Mouse (Mus musculus) thymus, adult 2 months (tissue): ENCODE results near the gene Gm45716. TPM values are rescaled to one million over a fixed set of nuclear protein-coding genes. Genes with fewer than 3 reads are reported as not detected.

Experiments
- DNase-seq: peaks from one replicate; pipeline ENCODE4 v3.0.0; 2021
- H3K27ac ChIP-seq: fragments of 200-500 bp; 2 replicates; pipeline ENCODE4 v1.5.1; 2012; ENCODE audit warnings: low read length, control low read depth; ENCODE audit not compliant: control insufficient read depth, insufficient read depth
- H3K27me3 ChIP-seq: fragments of 200-500 bp; 2 replicates; pipeline ENCODE4 v1.6.1; 2012; ENCODE audit warnings: mild to moderate bottlenecking, low read length, moderate library complexity, mixed read lengths; ENCODE audit not compliant: control insufficient read depth, insufficient read depth
- H3K36me3 ChIP-seq: fragments of 200-500 bp; 2 replicates; pipeline ENCODE4 v1.6.1; 2012; ENCODE audit warnings: mild to moderate bottlenecking, low read length, moderate library complexity; ENCODE audit not compliant: control insufficient read depth, insufficient read depth
- H3K4me1 ChIP-seq: fragments of 200-500 bp; replicated peaks from 2 replicates; pipeline ENCODE4 v1.6.1; 2012; ENCODE audit warnings: low read length; ENCODE audit not compliant: control insufficient read depth, insufficient read depth
- H3K4me3 ChIP-seq: fragments of 200-500 bp; 2 replicates; pipeline ENCODE4 v1.5.1; 2012; ENCODE audit warnings: mild to moderate bottlenecking, low read length, control low read depth, moderate library complexity; ENCODE audit not compliant: control insufficient read depth, insufficient read depth
- CTCF ChIP-seq: fragments of 200-500 bp; IDR thresholded peaks from 2 replicates; pipeline ENCODE4 v1.5.1; 2012; ENCODE audit warnings: mild to moderate bottlenecking, control low read depth, low read length, moderate library complexity, borderline replicate concordance; ENCODE audit not compliant: control insufficient read depth, poor library complexity, insufficient read depth; ENCODE audit errors: extremely low read depth
- POLR2A ChIP-seq: fragments of 200-500 bp; IDR thresholded peaks from 2 replicates; pipeline ENCODE4 v1.6.1; 2012; ENCODE audit warnings: mild to moderate bottlenecking, low read length, control low read depth, moderate library complexity; ENCODE audit not compliant: control insufficient read depth, poor library complexity, insufficient read depth; ENCODE audit errors: extremely low read depth
- WGBS: fragments of 180-500 bp; shearing (Covaris S2); methylation state at CpG from one replicate; pipeline ENCODE4 v1.1.7; 2018; 5-methylcytosine and 5-hydroxymethylcytosine counted together
- polyA plus RNA-seq: library from polyadenylated mRNA; depleted of rRNA; stranded (reverse); fragments of >200 nt; gene quantifications from 2 replicates; pipeline ENCODE4 v1.2.3, GENCODE M21; 2012

The Gm45716 gene
- polyA plus RNA-seq, 1 experiment, result 2.1 TPM

- peak; percentile 31 for DNase-seq
- Histone ChIP-seq H3K4me3 (no peak overlapping the region), H3K27ac (no peak overlapping the region), H3K36me3 (peaks cover 50% of the 10 kb centered on the region), H3K27me3 (no peaks in the 10 kb centered on the region), H3K4me1 (peaks cover 8% of the 10 kb centered on the region)
- WGBS, result 42% methylated on average over 11 of the region's 11 CpGs
- no peak for TF ChIP-seq CTCF
- TF ChIP-seq POLR2A, result no peak
Observed at GRCm38 (mm10) chr11:90264180-90264579, 76.7 kb downstream of the Gm45716 start.

- H3K4me3 ChIP-seq, result no peak overlapping the region
- WGBS, result 92% methylated on average over 7 of the region's 7 CpGs
- H3K4me1 ChIP-seq, result peaks cover 8% of the 10 kb centered on the region
- TF ChIP-seq CTCF (no peak), POLR2A (no peak)
- peaks cover 46% of the 10 kb centered on the region for H3K36me3 ChIP-seq
- DNase-seq, result no peak
- no peaks in the 10 kb centered on the region for H3K27me3 ChIP-seq
- no peak overlapping the region for H3K27ac ChIP-seq
Observed at GRCm38 (mm10) chr11:90265581-90265980, 78.1 kb downstream of the Gm45716 start.

DNA sequence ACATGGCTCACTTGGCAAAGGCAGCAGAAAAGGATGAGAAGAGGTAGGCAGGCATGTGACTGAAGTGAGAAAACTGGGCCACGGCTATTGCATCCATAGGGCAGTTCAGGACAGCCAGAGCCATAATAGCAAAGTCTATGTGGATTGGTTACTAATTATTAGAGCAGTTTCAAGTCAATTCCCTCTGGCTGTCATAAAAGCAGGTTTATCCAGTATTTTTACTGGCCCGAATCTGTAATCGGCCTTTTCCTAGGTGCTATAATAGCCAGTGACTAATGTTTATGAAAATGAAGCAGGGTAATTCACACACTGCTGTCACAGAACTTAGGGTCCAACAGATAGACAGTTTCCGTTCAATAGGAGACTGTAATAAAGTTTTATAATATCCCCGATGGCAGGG lies 81.5 kb downstream of the Gm45716 start:
- TF ChIP-seq CTCF, result no peak

GRCm38 (mm10) chr11:90269398-90270123 lies 82.1 kb downstream of the Gm45716 start:
- H3K36me3 ChIP-seq, result peaks cover 41% of the 10 kb centered on the region

More for the DNA sequence above, 81.5 kb downstream of the Gm45716 start:
- no peak overlapping the region for H3K27ac ChIP-seq
- no peak for DNase-seq
- no peaks in the 10 kb centered on the region for H3K27me3 ChIP-seq
- H3K4me1 ChIP-seq, result peaks cover 6% of the 10 kb centered on the region
- H3K4me3 ChIP-seq, result no peak overlapping the region
- 95% methylated on average over 5 of the region's 5 CpGs for WGBS
- H3K36me3 ChIP-seq, result peaks cover 36% of the 10 kb centered on the region

DNA sequence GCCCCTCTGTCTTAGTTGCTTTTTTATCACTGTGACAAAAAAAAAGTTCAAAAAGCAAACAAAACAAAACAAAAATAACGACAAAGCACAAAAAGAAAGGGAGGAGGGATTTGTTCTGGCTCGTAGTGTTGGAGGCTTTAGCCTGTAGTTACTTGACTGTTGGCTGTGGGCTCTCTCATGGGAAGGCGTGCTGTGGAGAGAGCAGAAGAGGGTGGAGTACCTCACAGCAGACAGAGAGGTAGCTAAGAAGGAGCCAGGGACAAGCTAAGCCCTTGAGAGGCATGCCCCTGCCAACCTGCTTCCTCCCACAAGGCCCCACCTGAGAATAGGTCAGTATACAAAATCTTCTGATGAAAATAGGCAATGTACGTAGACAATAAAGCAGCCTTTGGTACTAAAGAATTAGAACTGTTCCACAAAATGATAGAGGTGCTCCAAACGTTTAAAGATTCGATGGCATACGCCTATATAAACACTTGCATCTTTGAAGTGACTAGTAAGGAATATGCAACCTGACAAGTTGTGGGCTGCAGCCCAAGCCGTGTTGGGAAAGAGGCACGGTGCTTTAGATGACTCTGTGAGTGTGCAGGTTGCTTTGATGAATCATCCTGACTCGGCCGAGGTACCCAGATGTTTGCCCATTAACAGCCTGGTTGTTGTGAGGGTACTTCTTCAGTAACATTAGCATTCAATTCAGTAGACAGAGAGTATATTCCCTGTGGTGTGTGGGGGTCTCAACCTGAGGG lies 82.8 kb downstream of the Gm45716 start:
- no peak for DNase-seq
- TF ChIP-seq POLR2A, result no peak
- no peak for TF ChIP-seq CTCF
- Histone ChIP-seq H3K27ac (no peak overlapping the region), H3K27me3 (no peaks in the 10 kb centered on the region), H3K4me1 (no peaks in the 10 kb centered on the region), H3K4me3 (no peak overlapping the region), H3K36me3 (peaks cover 41% of the 10 kb centered on the region)
- 92% methylated on average over 11 of the region's 11 CpGs for WGBS

More at GRCm38 (mm10) chr11:90269398-90270123, 82.1 kb downstream of the Gm45716 start:
- H3K27ac ChIP-seq, result no peak overlapping the region
- no peak overlapping the region for H3K4me3 ChIP-seq
- DNase-seq, result no peak
- TF ChIP-seq CTCF (no peak), POLR2A (no peak)
- no peaks in the 10 kb centered on the region for H3K27me3 ChIP-seq
- peaks cover under 1% of the 10 kb centered on the region; the same call in 1 of the 2 replicates for H3K4me1 ChIP-seq
- WGBS, result 95% methylated on average over 18 of the region's 18 CpGs

- TF ChIP-seq CTCF, result no peak
- Histone ChIP-seq H3K27me3 (no peaks in the 10 kb centered on the region), H3K36me3 (peaks cover 40% of the 10 kb centered on the region), H3K4me3 (no peak overlapping the region), H3K4me1 (no peaks in the 10 kb centered on the region), H3K27ac (no peak overlapping the region)
- WGBS, result 91% methylated on average over 1 of the region's 1 CpGs
- no peak for DNase-seq
Observed at GRCm38 (mm10) chr11:90274187-90274586, 86.7 kb downstream of the Gm45716 start.
